Mouse (Mus musculus) forebrain, embryonic 11.5 days (tissue): ENCODE data around the gene Ppm1k. TPM values are rescaled to one million over a fixed set of nuclear protein-coding genes. Genes with fewer than 3 reads are reported as not detected.

Experiments
- ATAC-seq: fragments of 200-750 bp; cut with Nextera tagmentation; replicated peaks from 2 replicates; pipeline ENCODE4 v1.8.0; 2017; ENCODE audit warnings: moderate TSS enrichment; ENCODE audit not compliant: low FRiP score
- DNase-seq: peaks from one replicate; pipeline ENCODE4 v3.0.0-alpha.2; 2017; ENCODE audit warnings: low spot score
- H3K27ac ChIP-seq: fragments of 300-500 bp; sonication (generic); 2 replicates; pipeline ENCODE4 v1.5.1; 2014; ENCODE audit warnings: low read depth, low read length
- H3K27me3 ChIP-seq: fragments of 300-500 bp; sonication (generic); 2 replicates; pipeline ENCODE4 v1.6.1; 2014; ENCODE audit warnings: mild to moderate bottlenecking, low read length, mixed read lengths; ENCODE audit not compliant: control insufficient read depth, insufficient read depth
- H3K36me3 ChIP-seq: fragments of 300-500 bp; sonication (generic); 2 replicates; pipeline ENCODE4 v1.6.1; 2014; ENCODE audit warnings: mild to moderate bottlenecking, low read length, moderate library complexity, mixed read lengths; ENCODE audit not compliant: control insufficient read depth, insufficient read depth
- H3K4me1 ChIP-seq: fragments of 300-500 bp; sonication (generic); replicated peaks from 2 replicates; pipeline ENCODE4 v1.6.1; 2014; ENCODE audit warnings: low read length, mixed read lengths; ENCODE audit not compliant: control insufficient read depth, insufficient read depth
- H3K4me2 ChIP-seq: fragments of 300-500 bp; sonication (generic); 2 replicates; pipeline ENCODE4 v1.6.1; 2014; ENCODE audit warnings: low read depth, mild to moderate bottlenecking, low read length, moderate library complexity, mixed read lengths; ENCODE audit not compliant: severe bottlenecking
- H3K4me3 ChIP-seq: fragments of 300-500 bp; sonication (generic); 2 replicates; pipeline ENCODE4 v1.5.1; 2014; ENCODE audit warnings: low read depth, low read length
- H3K9ac ChIP-seq: fragments of 300-500 bp; sonication (generic); 2 replicates; pipeline ENCODE4 v1.6.1; 2014; ENCODE audit warnings: low read length
- H3K9me3 ChIP-seq: fragments of 300-500 bp; sonication (generic); 2 replicates; pipeline ENCODE4 v1.6.1; 2016; ENCODE audit warnings: low read length, mixed read lengths; ENCODE audit not compliant: control insufficient read depth
- WGBS: fragments of 180-500 bp; shearing (Covaris S2); extraction: QIAGEN DNeasy Blood & Tissue Kit; methylation state at CpG from one replicate; pipeline ENCODE4 v1.1.7; 2014; 5-methylcytosine and 5-hydroxymethylcytosine counted together
- polyA plus RNA-seq: library from polyadenylated mRNA; unstranded; fragments of >200 nt; fragmentation: Nextera tagmentation; extraction: Ambion mirVana; gene quantifications from 2 replicates; pipeline ENCODE4 v1.2.1, GENCODE M21; 2014

Ppm1k gene
- polyA plus RNA-seq, 1 experiment from 2014 or later = 6.7 TPM

DNA sequence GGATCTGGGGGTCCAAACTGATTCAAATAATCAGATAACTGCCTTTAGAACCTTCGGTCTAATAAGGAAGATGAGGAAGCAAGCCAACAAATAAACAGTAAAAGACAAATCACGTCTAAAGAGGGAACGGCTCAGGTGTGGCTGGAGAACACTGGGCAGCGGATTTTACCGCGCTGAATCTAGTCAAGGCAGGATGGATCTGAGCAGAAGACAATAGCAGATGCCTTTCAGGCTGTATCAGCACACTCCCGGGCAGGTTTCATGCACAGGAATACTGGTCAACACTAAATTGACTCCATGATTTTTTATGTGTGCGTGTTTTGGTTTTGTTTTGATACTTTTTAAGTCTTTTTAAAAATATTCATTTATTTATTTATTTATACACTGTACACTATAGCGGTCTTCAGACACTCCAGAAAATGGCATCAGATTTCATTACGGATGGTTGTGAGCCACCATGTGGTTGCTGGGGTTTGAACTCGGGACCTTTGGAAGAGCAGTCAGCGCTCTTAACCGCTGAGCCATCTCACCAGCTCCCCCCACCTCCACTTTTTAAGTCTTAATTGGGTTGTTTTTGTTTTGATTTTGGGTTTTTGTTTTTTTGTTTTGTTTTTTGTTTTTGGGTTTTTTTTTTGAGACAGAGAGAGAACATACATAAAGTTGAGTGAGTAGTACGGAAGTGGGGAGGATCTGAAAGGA lies 852 bp upstream of the Ppm1k start:
- Histone ChIP-seq H3K36me3 (no peaks in the 10 kb centered on the region), H3K9ac (peak overlapping the region; percentile 56), H3K4me3 (peak overlapping the region; percentile 54), H3K9me3 (no peaks in the 10 kb centered on the region), H3K4me2 (peak overlapping the region; percentile 64), H3K27me3 (no peaks in the 10 kb centered on the region), H3K27ac (peak overlapping the region; percentile 6; the same call in 1 of the 2 replicates), H3K4me1 (peaks cover 7% of the 10 kb centered on the region; the same call in 1 of the 2 replicates)
- ATAC-seq (peak; percentile 71), DNase-seq (no peak)
- WGBS = 28% methylated on average over 14 of the region's 14 CpGs

DNA sequence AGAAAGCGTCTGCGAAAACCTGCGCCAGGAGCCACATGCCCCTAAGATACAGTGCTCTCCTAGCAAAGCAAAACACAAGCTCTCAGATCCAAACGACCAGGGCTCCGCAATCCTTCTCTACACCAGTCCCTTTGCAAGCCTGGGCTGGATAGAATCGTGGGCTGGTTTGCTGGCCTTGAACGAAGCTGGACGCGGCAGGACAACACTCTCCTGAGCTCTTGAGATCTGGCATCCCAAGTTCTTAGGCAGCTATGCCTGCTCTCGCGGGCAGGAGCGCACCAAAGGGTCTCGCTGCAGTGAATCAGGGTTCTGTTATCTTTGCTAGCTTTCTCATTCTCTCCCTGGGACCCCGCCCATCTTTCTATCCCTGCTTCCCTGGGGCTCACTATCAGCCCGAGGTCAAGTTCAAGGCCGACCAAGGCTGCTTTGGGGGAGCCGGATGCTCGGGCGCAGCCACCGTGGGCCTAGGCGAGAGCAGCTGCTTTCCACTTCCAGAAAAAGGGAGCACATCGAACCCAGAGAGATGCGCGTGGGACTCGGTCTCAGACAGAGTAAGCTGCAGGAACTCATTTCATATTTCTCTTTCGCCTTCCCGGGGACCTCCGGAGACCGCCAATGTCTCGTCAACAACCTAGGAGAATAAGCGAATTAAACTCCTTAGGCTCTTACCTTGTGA lies 519 bp downstream of the Ppm1k start:
- Histone ChIP-seq H3K27me3 (no peaks in the 10 kb centered on the region), H3K4me1 (peaks cover 7% of the 10 kb centered on the region; the same call in 1 of the 2 replicates), H3K9ac (peak overlapping the region; percentile 61), H3K27ac (no peak overlapping the region), H3K9me3 (no peaks in the 10 kb centered on the region), H3K4me3 (peak overlapping the region; percentile 54), H3K4me2 (peak overlapping the region; percentile 59), H3K36me3 (no peaks in the 10 kb centered on the region)
- WGBS = under 1% methylated on average over 31 of the region's 31 CpGs
- DNase-seq = peak; percentile 72
- ATAC-seq = peak; percentile 53

DNA sequence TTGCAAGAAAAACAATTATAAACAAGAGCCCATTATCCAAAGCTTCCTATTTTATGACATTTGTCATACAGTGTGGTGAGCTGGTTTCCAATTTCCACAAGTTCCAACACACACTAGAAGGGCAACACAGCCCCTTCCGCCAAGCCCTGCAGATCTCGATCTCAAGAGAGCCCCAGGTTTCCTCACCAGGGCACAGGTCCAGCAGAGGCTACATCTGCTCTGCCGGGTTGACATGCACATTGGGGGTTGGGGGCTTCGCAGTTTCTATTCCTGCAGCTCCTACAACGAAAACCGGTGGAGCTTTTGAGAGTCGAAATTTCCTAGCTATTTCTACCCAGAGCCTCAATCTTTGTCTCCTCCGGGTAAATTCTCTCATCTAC lies 1.0 kb downstream of the Ppm1k start:
- peak overlapping the region; percentile 61 for H3K9ac ChIP-seq
- H3K4me3 ChIP-seq = peak overlapping the region; percentile 54
- DNase-seq (peak; percentile 53), ATAC-seq (no peak)
- H3K27me3 ChIP-seq = no peaks in the 10 kb centered on the region
- WGBS = 8% methylated on average over 8 of the region's 8 CpGs
- H3K4me2 ChIP-seq = peak overlapping the region; percentile 59
- H3K36me3 ChIP-seq = no peaks in the 10 kb centered on the region
- no peak overlapping the region for H3K27ac ChIP-seq
- H3K4me1 ChIP-seq = peaks cover 7% of the 10 kb centered on the region; the same call in 1 of the 2 replicates
- no peaks in the 10 kb centered on the region for H3K9me3 ChIP-seq

DNA sequence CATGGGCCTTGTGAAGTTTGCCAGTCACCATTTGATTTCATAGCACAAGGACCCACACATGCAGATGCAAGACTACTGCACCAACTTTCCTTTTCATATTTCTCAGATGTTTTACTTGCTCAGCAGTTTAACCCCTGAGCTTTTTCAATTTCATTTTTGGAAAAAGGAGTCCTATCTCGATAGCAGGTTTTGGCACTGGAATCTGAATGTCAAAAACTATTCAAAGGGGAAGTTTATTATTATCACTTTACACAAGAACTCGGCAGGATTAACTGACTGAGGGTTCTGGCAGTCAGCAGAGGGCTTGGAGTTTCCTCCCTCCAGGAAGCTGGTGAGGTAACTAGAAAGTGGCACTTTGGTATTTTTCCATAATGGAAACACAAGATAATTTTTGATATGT lies 1.9 kb downstream of the Ppm1k start:
- Histone ChIP-seq H3K9ac (no peak overlapping the region), H3K4me2 (no peak overlapping the region), H3K36me3 (no peaks in the 10 kb centered on the region), H3K4me1 (peaks cover 7% of the 10 kb centered on the region; the same call in 1 of the 2 replicates), H3K4me3 (no peak overlapping the region), H3K27me3 (no peaks in the 10 kb centered on the region), H3K9me3 (no peaks in the 10 kb centered on the region), H3K27ac (no peak overlapping the region)
- ATAC-seq (no peak), DNase-seq (no peak)
- 73% methylated on average over 2 of the region's 2 CpGs for WGBS

DNA sequence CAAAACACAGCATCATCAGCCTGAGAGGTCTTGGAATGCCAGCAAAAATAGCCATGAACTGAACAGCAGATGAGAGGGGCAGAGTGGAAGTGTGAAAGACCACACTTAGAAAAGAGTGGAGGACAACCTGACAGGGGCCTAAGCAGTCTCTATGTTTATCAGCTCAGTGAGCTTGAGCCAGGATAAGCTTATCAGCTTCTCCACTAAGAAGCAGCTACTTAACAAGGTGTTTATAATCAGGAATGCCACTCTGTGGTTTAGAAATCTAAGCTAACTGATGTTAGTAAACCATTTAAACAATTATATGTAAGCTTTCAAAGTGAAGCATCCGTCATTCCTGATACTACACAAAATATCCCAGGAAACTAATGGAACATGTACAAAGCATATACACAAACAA lies 3.2 kb downstream of the Ppm1k start:
- H3K4me3 ChIP-seq = no peak overlapping the region
- H3K9ac ChIP-seq = no peak overlapping the region
- no peaks in the 10 kb centered on the region for H3K27me3 ChIP-seq
- WGBS = 85% methylated on average over 1 of the region's 1 CpGs
- ATAC-seq (no peak), DNase-seq (no peak)
- peaks cover 7% of the 10 kb centered on the region; the same call in 1 of the 2 replicates for H3K4me1 ChIP-seq
- no peaks in the 10 kb centered on the region for H3K9me3 ChIP-seq
- no peak overlapping the region for H3K4me2 ChIP-seq
- no peaks in the 10 kb centered on the region for H3K36me3 ChIP-seq
- no peak overlapping the region for H3K27ac ChIP-seq

DNA sequence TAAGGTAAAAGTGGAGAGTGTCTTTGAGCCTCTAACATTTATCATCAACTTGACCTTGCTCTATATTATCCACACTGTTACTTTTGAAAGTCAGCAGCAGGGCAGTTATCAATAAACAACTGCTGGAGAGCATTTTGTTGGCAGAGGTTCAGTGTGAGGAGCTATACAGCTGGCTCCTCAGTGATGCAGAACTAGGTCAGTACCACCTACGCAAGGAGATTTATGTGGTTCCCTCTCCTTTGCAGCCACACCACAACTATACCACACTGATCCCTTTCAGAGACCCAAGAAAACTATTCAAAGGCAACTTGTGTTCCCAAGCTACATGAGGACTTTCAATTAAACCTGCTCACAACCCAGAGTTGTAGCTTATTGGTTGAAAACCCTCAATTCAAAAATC lies 3.8 kb downstream of the Ppm1k start:
- ATAC-seq (no peak), DNase-seq (no peak)
- 96% methylated on average over 1 of the region's 1 CpGs for WGBS
- Histone ChIP-seq H3K27me3 (no peaks in the 10 kb centered on the region), H3K4me1 (peaks cover 7% of the 10 kb centered on the region; the same call in 1 of the 2 replicates), H3K27ac (no peak overlapping the region), H3K4me2 (no peak overlapping the region), H3K4me3 (no peak overlapping the region), H3K9ac (no peak overlapping the region), H3K36me3 (no peaks in the 10 kb centered on the region), H3K9me3 (no peaks in the 10 kb centered on the region)

- DNase-seq = no peak
- ATAC-seq = no peak
- Histone ChIP-seq H3K27ac (no peak overlapping the region), H3K4me3 (no peak overlapping the region), H3K4me2 (no peak overlapping the region), H3K9me3 (no peaks in the 10 kb centered on the region), H3K4me1 (peaks cover 7% of the 10 kb centered on the region; the same call in 1 of the 2 replicates), H3K36me3 (no peaks in the 10 kb centered on the region), H3K27me3 (no peaks in the 10 kb centered on the region), H3K9ac (no peak overlapping the region)
- WGBS = 81% methylated on average over 4 of the region's 4 CpGs
Measured at GRCm38 (mm10) chr6:57531011-57531410, 4.3 kb downstream of the Ppm1k start.

DNA sequence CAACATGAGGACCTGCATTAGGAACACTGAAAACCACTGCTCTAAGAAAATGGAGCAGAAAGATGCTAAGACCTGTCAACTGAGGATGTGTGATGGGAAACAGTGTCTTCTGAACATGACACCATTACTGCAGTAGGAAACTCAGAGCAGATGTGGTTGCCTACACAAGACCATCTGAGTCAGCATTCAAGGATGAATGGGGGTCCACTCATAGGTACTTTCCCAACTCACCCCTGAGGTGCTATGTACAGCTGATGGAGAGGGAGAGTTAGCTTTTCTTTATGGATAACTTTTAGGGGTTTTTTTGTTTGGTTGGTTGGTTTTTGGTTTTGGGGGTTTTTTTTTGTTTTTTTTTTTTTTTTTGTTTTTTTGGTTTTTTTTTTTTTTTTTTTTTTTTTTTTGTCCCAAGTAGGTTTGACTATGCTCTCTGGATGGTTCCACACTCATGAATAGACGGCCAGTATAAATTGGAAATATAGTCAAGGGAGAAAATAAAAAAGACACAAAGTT lies 5.9 kb downstream of the Ppm1k start:
- Histone ChIP-seq H3K4me2 (no peak overlapping the region), H3K9ac (no peak overlapping the region), H3K4me3 (no peak overlapping the region), H3K4me1 (peaks cover 6% of the 10 kb centered on the region; the same call in 1 of the 2 replicates), H3K36me3 (no peaks in the 10 kb centered on the region), H3K27me3 (no peaks in the 10 kb centered on the region), H3K9me3 (no peaks in the 10 kb centered on the region), H3K27ac (no peak overlapping the region)
- no peak for DNase-seq
- WGBS = 85% methylated on average over 1 of the region's 1 CpGs
- no peak for ATAC-seq
